Mouse (Mus musculus) ES-Bruce4 (cell line): ENCODE results near the gene Fam83c. TPM values are rescaled to one million over a fixed set of nuclear protein-coding genes. Genes with fewer than 3 reads are reported as not detected.

ENCODE experiments used
- H3K27ac ChIP-seq: 2 replicates; pipeline ENCODE4 v1.5.1; 2012; ENCODE audit warnings: low read length, inconsistent platforms; ENCODE audit not compliant: insufficient read depth
- H3K27me3 ChIP-seq: 2 replicates; pipeline ENCODE4 v1.6.1; 2012; ENCODE audit warnings: mild to moderate bottlenecking, low read length, inconsistent platforms; ENCODE audit not compliant: control insufficient read depth, poor library complexity, insufficient read depth, severe bottlenecking
- H3K36me3 ChIP-seq: 2 replicates; pipeline ENCODE4 v1.6.1; 2012; ENCODE audit warnings: inconsistent platforms, mild to moderate bottlenecking, low read length, moderate library complexity; ENCODE audit not compliant: control insufficient read depth, poor library complexity, insufficient read depth, severe bottlenecking
- H3K4me1 ChIP-seq: one replicate; pipeline ENCODE4 v1.8.1; 2011; ENCODE audit warnings: low read length; ENCODE audit not compliant: control insufficient read depth, insufficient read depth
- H3K4me3 ChIP-seq: 2 replicates; pipeline ENCODE4 v1.5.1; 2011; ENCODE audit warnings: low read depth, mild to moderate bottlenecking, low read length
- H3K9ac ChIP-seq: 2 replicates; pipeline ENCODE4 v1.6.1; 2012; ENCODE audit warnings: low read depth, mild to moderate bottlenecking, inconsistent platforms; ENCODE audit not compliant: poor library complexity, severe bottlenecking
- H3K9me3 ChIP-seq: replicated peaks from 2 replicates; pipeline ENCODE4 v1.6.1; 2012; ENCODE audit warnings: mild to moderate bottlenecking, low read length, inconsistent platforms; ENCODE audit not compliant: control insufficient read depth, poor library complexity, insufficient read depth, severe bottlenecking
- CTCF ChIP-seq: IDR thresholded peaks from one replicate; pipeline ENCODE4 v1.8.1; 2011; ENCODE audit warnings: low read depth, low read length
- EP300 ChIP-seq: IDR thresholded peaks from 2 replicates; pipeline ENCODE4 v1.6.1; 2011; ENCODE audit warnings: low read depth, low read length; ENCODE audit not compliant: insufficient read depth
- POLR2A ChIP-seq: IDR thresholded peaks from one replicate; pipeline ENCODE4 v1.8.1; 2011; ENCODE audit warnings: low read length; ENCODE audit not compliant: insufficient read depth
- polyA plus RNA-seq: library from polyadenylated mRNA; stranded (reverse); fragments of >200 nt; gene quantifications from 2 replicates; pipeline ENCODE4 v1.2.4, GENCODE M21; 2011; ENCODE audit warnings: low read depth; ENCODE audit not compliant: missing spikeins, insufficient read depth, insufficient read length

The Fam83c gene
- polyA plus RNA-seq, 1 experiment = 0.30 TPM

- Histone ChIP-seq H3K4me1 (no peaks in the 10 kb centered on the region), H3K36me3 (no peaks in the 10 kb centered on the region), H3K27ac (no peak overlapping the region), H3K4me3 (no peak overlapping the region), H3K27me3 (no peaks in the 10 kb centered on the region), H3K9me3 (no peaks in the 10 kb centered on the region), H3K9ac (no peak overlapping the region)
- TF ChIP-seq POLR2A = no peak
- no peak for TF ChIP-seq EP300
Measured at GRCm38 (mm10) chr2:155798613-155799012, 36.0 kb downstream of the Fam83c start.

DNA sequence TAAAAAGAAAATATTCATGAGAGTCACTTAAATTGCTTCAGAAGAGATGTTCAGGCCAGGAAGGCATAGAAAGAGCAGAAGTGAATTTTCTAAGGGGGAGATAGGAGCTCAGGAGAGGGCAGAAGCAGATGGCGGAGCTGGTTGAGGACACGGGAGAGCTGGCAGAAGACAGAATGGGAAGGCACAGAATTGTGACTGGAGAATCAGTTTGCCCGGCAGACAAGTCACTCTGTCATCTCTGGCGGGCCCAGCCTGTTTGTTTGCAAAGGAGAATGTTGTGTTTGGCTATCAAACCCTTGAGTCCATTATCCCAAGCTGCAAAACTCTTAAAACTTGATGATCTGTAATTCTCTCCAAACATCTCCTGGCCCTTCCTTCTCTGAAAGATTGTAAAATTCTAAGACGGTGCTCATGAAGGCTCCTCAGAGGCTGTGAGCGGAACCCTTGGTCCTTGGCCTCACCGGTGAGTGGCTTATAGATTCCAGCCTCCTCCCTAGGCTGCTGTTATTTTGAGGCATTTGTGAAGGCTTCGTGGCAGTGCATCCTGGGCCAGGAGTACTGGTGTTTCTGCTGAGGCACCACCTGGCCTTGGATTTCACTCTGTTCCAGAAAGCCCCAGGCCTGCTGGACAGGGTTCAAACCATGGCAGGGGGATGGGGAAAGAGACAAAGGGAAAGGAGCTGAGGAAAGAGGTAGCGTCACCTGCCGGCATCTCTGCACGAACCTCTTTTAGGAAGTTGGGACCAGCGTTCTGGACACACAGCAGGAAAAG is 39.8 kb downstream of the Fam83c start:
- Histone ChIP-seq H3K4me3 (no peak overlapping the region), H3K27me3 (no peaks in the 10 kb centered on the region), H3K4me1 (no peaks in the 10 kb centered on the region), H3K9me3 (no peaks in the 10 kb centered on the region), H3K27ac (no peak overlapping the region), H3K9ac (no peak overlapping the region), H3K36me3 (no peaks in the 10 kb centered on the region)
- no peak for TF ChIP-seq EP300
- no peak for TF ChIP-seq POLR2A
- TF ChIP-seq CTCF = no peak

GRCm38 (mm10) chr2:155792899-155793298 is 41.8 kb downstream of the Fam83c start:
- Histone ChIP-seq H3K9me3 (no peaks in the 10 kb centered on the region), H3K9ac (no peak overlapping the region), H3K4me1 (no peaks in the 10 kb centered on the region), H3K36me3 (no peaks in the 10 kb centered on the region), H3K27ac (no peak overlapping the region), H3K4me3 (0 out of 2 replicates have a peak overlapping the region, but pooled peaks have one; percentile 1), H3K27me3 (no peaks in the 10 kb centered on the region)
- TF ChIP-seq EP300 (no peak), CTCF (no peak), POLR2A (no peak)

DNA sequence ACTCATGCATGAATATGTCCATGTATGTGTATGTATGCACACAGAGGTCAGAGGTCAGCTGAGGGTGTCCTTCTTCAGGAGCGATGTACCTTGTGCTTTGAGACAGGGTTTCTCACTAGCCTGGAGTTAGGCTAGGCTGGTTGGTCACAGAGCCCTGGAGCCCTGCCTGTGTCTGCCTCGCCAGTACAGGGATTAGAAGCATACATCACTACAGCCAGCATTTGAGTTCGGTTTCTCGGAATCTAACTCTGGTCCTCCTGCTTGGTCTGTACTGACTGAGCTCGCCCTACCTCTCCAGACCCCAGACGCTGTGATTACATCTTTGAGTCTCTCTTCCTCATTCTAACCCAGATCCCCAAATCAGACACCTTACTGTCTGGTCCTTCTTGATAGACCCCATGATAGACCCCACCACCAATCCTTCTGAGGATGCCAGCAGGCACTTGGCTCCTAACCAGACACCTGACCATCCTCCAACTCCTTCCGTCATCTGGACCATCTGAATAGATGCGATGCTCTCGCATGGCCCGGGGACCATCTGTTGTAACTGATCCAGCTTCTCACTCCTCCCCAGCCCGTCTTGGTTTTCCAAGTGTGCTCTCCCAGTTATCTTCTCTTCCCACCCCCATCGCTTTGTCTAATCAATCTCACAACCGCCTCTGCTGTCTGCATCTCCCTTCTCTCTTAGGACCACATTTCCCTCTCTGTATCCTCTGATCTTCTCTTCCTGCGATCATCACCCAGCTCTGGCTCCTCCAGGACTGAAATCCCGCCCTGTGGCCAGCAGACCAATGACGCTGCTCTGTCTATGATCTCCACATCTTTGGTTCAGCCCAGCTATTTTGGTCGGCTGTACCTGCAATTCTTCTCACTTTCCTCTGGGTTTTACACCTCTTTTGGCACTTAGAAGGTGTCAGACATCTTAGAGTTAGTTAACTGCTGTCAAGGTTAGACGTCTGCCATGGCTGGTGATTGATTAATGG is 46.4 kb downstream of the Fam83c start:
- no peak for TF ChIP-seq EP300
- TF ChIP-seq CTCF = no peak
- TF ChIP-seq POLR2A = no peak
- Histone ChIP-seq H3K27ac (no peak overlapping the region), H3K4me3 (no peak overlapping the region), H3K9me3 (no peaks in the 10 kb centered on the region), H3K36me3 (no peaks in the 10 kb centered on the region), H3K9ac (no peak overlapping the region), H3K4me1 (no peaks in the 10 kb centered on the region), H3K27me3 (no peaks in the 10 kb centered on the region)

DNA sequence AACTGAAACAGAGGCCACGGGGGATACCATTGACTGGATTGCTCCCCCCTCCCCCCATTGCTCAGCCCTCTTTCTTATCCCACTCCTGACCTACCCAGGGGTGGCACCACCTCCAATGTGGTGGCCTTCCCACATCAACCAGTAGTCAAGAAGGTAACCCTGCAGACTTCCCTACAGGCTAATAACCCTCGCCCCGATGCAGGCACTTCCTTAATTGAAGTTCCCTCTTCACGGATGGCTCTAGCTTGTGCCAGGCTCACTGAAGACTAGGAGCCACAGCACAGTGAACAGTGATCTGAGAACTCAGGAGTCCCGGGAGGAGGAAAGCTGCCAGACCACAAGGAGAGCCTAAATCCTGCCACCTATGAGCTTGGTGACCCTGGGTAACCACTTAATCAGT is 47.7 kb downstream of the Fam83c start:
- Histone ChIP-seq H3K36me3 (no peaks in the 10 kb centered on the region), H3K9ac (no peak overlapping the region), H3K27ac (no peak overlapping the region), H3K4me1 (no peaks in the 10 kb centered on the region), H3K4me3 (no peak overlapping the region), H3K9me3 (no peaks in the 10 kb centered on the region), H3K27me3 (no peaks in the 10 kb centered on the region)
- no peak for TF ChIP-seq POLR2A
- TF ChIP-seq EP300 = no peak
- no peak for TF ChIP-seq CTCF

- Histone ChIP-seq H3K27me3 (no peaks in the 10 kb centered on the region), H3K27ac (no peak overlapping the region), H3K9me3 (no peaks in the 10 kb centered on the region), H3K9ac (no peak overlapping the region), H3K36me3 (no peaks in the 10 kb centered on the region), H3K4me1 (no peaks in the 10 kb centered on the region), H3K4me3 (no peak overlapping the region)
- TF ChIP-seq CTCF (no peak), EP300 (no peak), POLR2A (no peak)
Measured at GRCm38 (mm10) chr2:155784534-155784933, 50.1 kb downstream of the Fam83c start.
